Comparison of ENCODE assay signal across 9 mouse cellular contexts in the genomic region with DNA sequence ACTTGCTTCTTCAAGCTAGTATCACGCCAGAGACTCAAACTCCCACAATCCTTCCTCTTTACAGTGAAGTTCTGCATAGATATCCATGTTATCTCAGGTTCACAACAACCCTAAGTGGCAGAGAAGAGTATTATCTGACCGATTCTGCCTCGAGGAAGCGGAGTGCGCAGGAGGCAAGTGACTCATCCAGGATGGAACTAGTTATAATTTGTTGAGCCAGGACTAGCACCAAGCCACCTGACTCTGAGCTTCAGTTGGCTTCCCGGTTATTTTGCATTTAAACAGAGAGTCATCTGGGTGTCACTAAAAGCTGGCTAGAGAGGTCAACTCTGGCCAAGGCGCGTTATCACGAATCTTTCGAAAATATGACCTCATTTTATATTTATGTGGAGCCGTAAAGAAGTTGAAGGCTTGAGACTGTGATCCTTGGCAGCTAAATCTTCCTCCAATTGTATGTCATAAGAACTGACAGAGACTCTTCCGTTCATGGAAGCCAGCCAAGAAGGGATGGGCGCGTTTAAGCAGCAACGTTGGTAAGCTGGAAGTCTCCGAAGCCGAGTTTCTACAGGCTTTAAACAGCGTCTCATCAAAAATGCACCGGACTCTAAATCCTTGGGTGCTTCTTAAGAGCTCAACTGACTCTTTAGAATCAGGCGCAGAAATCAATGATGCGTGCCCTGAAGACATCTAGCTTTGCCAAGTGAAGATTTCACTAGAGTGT.
DNase-seq lines count a peak whose midpoint lies in the region; ATAC-seq and TF ChIP-seq lines count a peak whose summit lies in the region.
"Had no signal": no experiment of that assay in that cellular context is flagged by ENCODE, and none has a peak within 500 bp of the region (broad histone marks: within the 10 kb centered on the region; RNA-seq: fewer than 3 reads in every experiment).

No protein-coding gene starts in this region.

- no peaks in the 10 kb centered on the region for H3K36me3 ChIP-seq in kidney, postnatal 0 days (ENCODE audit: insufficient read depth, low read length)
- no peaks in the 10 kb centered on the region for H3K36me3 ChIP-seq in stomach, postnatal 0 days (ENCODE audit: control insufficient read depth, insufficient read depth, low read length)
- H3K36me3 ChIP-seq in hindbrain, embryonic 14.5 days (replicated peaks; ENCODE audit: control insufficient read depth, insufficient read depth) = no peaks in the 10 kb centered on the region
- H3K36me3 ChIP-seq in hindbrain, embryonic 10.5 days = no peaks in the 10 kb centered on the region

- WGBS in kidney, postnatal 0 days = 43% methylated on average over 21 of the region's 21 CpGs
- 60% methylated on average over 21 of the region's 21 CpGs for WGBS in stomach, postnatal 0 days
- 79% methylated on average over 21 of the region's 21 CpGs for WGBS in hindbrain, embryonic 14.5 days
- 92% methylated on average over 21 of the region's 21 CpGs for WGBS in hindbrain, embryonic 10.5 days

- peak; percentile 17 for DNase-seq in urinary bladder, postnatal 25 days (ENCODE audit: low spot score)
- no peak for DNase-seq in urinary bladder, adult 18-20 months (ENCODE audit: low spot score in 2 of 2)
- DNase-seq in heart, adult 9 months (ENCODE audit: low spot score in 2 of 2) = peak; percentile 68 to 71
- DNase-seq in kidney, postnatal 0 days (ENCODE audit: low spot score) = peak; percentile 78
- DNase-seq in stomach, postnatal 0 days (ENCODE audit: low spot score) = no peak
- no peak for DNase-seq in hindbrain, embryonic 14.5 days (ENCODE audit: low spot score)
- no peak for DNase-seq in hindbrain, embryonic 10.5 days (ENCODE audit: low spot score)
- DNase-seq in frontal cortex, postnatal 10 days (ENCODE audit: low spot score in 2 of 2) = no peak

- no peak for ATAC-seq in kidney, postnatal 0 days (replicated peaks; ENCODE audit: low FRiP score, low read depth)
- no peak for ATAC-seq in stomach, postnatal 0 days (ENCODE audit: low FRiP score, low TSS enrichment)
- ATAC-seq in hindbrain, embryonic 14.5 days (ENCODE audit: low FRiP score) = no peak

- no peaks in the 10 kb centered on the region for H3K4me1 ChIP-seq in kidney, postnatal 0 days (replicated peaks; ENCODE audit: insufficient read depth, low read length)
- H3K4me1 ChIP-seq in stomach, postnatal 0 days (replicated peaks; ENCODE audit: control insufficient read depth, insufficient read depth) = no peaks in the 10 kb centered on the region
- H3K4me1 ChIP-seq in hindbrain, embryonic 14.5 days (replicated peaks; ENCODE audit: control insufficient read depth, insufficient read depth, low read length) = peaks cover 13% of the 10 kb centered on the region
- peaks cover 5% of the 10 kb centered on the region; the same call in 1 of the 2 replicates for H3K4me1 ChIP-seq in hindbrain, embryonic 10.5 days (replicated peaks)

- TF ChIP-seq EP300 in stomach, postnatal 0 days (optimal IDR thresholded peaks at IDR 0.05) = no peak

- TF ChIP-seq CTCF in kidney, postnatal 0 days (IDR thresholded peaks at IDR 0.05; ENCODE audit: low read depth) = no peak
- no peak for TF ChIP-seq CTCF in stomach, postnatal 0 days (IDR thresholded peaks at IDR 0.05; ENCODE audit: low read depth)

- H3K4me2 ChIP-seq in kidney, postnatal 0 days (ENCODE audit: low read length) = peak overlapping the region; percentile 21; the same call in 1 of the 2 replicates
- peak overlapping the region; percentile 5; the same call in 1 of the 2 replicates for H3K4me2 ChIP-seq in stomach, postnatal 0 days (replicated peaks; ENCODE audit: low read depth)
- H3K4me2 ChIP-seq in hindbrain, embryonic 14.5 days (replicated peaks) = no peak overlapping the region

- 0 out of 2 replicates have a peak overlapping the region, but pooled peaks have one; percentile 19 for H3K27ac ChIP-seq in kidney, postnatal 0 days
- H3K27ac ChIP-seq in stomach, postnatal 0 days (replicated peaks) = 0 out of 2 replicates have a peak overlapping the region, but pooled peaks have one; percentile 13
- H3K27ac ChIP-seq in hindbrain, embryonic 14.5 days = no peak overlapping the region
- no peak overlapping the region for H3K27ac ChIP-seq in hindbrain, embryonic 10.5 days
- H3K27ac ChIP-seq: liver, embryonic 14.5 days had no signal

- no peak overlapping the region for H3K4me3 ChIP-seq in kidney, postnatal 0 days (replicated peaks; ENCODE audit: low read depth, low read length)
- no peak overlapping the region for H3K4me3 ChIP-seq in stomach, postnatal 0 days (ENCODE audit: low read depth, low read length)
- H3K4me3 ChIP-seq in hindbrain, embryonic 14.5 days (replicated peaks; ENCODE audit: low read length) = no peak overlapping the region
- H3K4me3 ChIP-seq in hindbrain, embryonic 10.5 days = no peak overlapping the region

- no peak overlapping the region for H3K9ac ChIP-seq in kidney, postnatal 0 days (ENCODE audit: low read depth, low read length)
- H3K9ac ChIP-seq in stomach, postnatal 0 days (ENCODE audit: low read length) = no peak overlapping the region
- H3K9ac ChIP-seq in hindbrain, embryonic 14.5 days = no peak overlapping the region
- H3K9ac ChIP-seq: liver, embryonic 14.5 days had no signal

- no peaks in the 10 kb centered on the region for H3K9me3 ChIP-seq in kidney, postnatal 0 days (replicated peaks; ENCODE audit: low read length)
- no peaks in the 10 kb centered on the region for H3K9me3 ChIP-seq in stomach, postnatal 0 days (ENCODE audit: control insufficient read depth, low read length)
- no peaks in the 10 kb centered on the region for H3K9me3 ChIP-seq in hindbrain, embryonic 14.5 days (ENCODE audit: control insufficient read depth, low read length)
- H3K9me3 ChIP-seq in hindbrain, embryonic 10.5 days = no peaks in the 10 kb centered on the region

- no peaks in the 10 kb centered on the region for H3K27me3 ChIP-seq in kidney, postnatal 0 days (ENCODE audit: insufficient read depth, low read length)
- H3K27me3 ChIP-seq in stomach, postnatal 0 days (ENCODE audit: control insufficient read depth, insufficient read depth, low read length) = no peaks in the 10 kb centered on the region
- H3K27me3 ChIP-seq in hindbrain, embryonic 14.5 days (ENCODE audit: control insufficient read depth, insufficient read depth, low read length) = no peaks in the 10 kb centered on the region
- no peaks in the 10 kb centered on the region for H3K27me3 ChIP-seq in hindbrain, embryonic 10.5 days (ENCODE audit: insufficient read depth, poor library complexity, severe bottlenecking)

Comparison
In these comparisons a context has a peak if more than half of its experiments do, and no peak if none do; other contexts are left out.
1. DNase-seq: peak in urinary bladder, postnatal 25 days (single experiment), heart, adult 9 months (2 of 2) and kidney, postnatal 0 days (single experiment); none in urinary bladder, adult 18-20 months (0 of 2), stomach, postnatal 0 days (single experiment), hindbrain, embryonic 14.5 days (single experiment), hindbrain, embryonic 10.5 days (single experiment) and frontal cortex, postnatal 10 days (0 of 2).
2. H3K27ac ChIP-seq: peak in kidney, postnatal 0 days (single experiment) and stomach, postnatal 0 days (single experiment); none in hindbrain, embryonic 14.5 days (single experiment) and hindbrain, embryonic 10.5 days (single experiment).